8 mouse cellular contexts compared by ENCODE assay signal in the genomic region with DNA sequence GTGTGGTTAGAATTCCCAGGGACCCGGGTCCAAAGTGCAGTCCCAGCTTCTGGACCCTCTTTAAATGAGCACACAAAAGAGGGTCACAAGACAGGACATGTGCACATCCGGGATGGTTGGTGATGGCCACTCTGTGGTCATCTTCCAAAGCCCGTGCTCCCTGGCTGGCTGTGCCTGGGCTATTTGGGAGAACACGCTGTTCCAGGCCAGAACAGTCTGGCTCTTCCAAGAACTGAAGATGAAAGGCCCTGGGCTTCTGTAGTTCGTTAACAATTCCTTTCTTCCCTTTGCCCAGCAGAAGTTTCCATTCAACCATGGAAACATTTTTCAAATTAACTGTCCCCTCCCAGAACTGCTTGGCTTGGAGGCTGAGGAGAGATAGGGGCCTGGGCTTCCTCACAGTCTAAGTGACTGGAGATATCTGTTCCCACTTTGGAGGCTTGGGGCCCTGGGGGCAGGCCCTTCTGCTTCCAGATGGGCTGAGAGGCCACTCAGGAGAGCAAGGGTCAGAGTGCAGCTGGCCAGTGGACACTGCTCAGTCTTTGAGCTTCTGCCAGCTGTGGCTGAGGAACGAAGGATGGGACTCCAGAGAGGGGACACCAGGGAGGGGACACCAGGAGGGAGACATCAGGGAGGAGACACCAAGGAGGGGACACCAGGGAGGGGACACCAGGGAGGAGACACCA. TPM values are rescaled to one million over a fixed set of nuclear protein-coding genes. Genes with fewer than 3 reads are reported as not detected.
DNase-seq lines count a peak whose midpoint lies in the region; ATAC-seq and TF ChIP-seq lines count a peak whose summit lies in the region.

No protein-coding gene starts in this region.

- H3K4me3 ChIP-seq in hindbrain, embryonic 10.5 days = no peak overlapping the region
- no peak overlapping the region for H3K4me3 ChIP-seq in hindbrain, embryonic 12.5 days
- H3K4me3 ChIP-seq in brown adipose tissue, adult 24 weeks (ENCODE audit: insufficient read depth, low read depth, low read length) = no peak overlapping the region
- no peak overlapping the region for H3K4me3 ChIP-seq in kidney, postnatal 0 days (replicated peaks; ENCODE audit: low read depth, low read length)

- no peaks in the 10 kb centered on the region for H3K9me3 ChIP-seq in hindbrain, embryonic 10.5 days
- no peaks in the 10 kb centered on the region for H3K9me3 ChIP-seq in hindbrain, embryonic 12.5 days (replicated peaks)
- no peaks in the 10 kb centered on the region for H3K9me3 ChIP-seq in kidney, postnatal 0 days (replicated peaks; ENCODE audit: low read length)

- no peaks in the 10 kb centered on the region for H3K27me3 ChIP-seq in hindbrain, embryonic 10.5 days (ENCODE audit: insufficient read depth, poor library complexity, severe bottlenecking)
- H3K27me3 ChIP-seq in hindbrain, embryonic 12.5 days = 0 out of 2 replicates have a peak, but pooled peaks cover 3% of the 10 kb centered on the region
- H3K27me3 ChIP-seq in kidney, postnatal 0 days (ENCODE audit: insufficient read depth, low read length) = no peaks in the 10 kb centered on the region

- no peak for ATAC-seq in hindbrain, embryonic 12.5 days (ENCODE audit: low FRiP score)
- peak; percentile 67; the same call in 1 of the 2 replicates for ATAC-seq in kidney, postnatal 0 days (replicated peaks; ENCODE audit: low FRiP score, low read depth)
- ATAC-seq in monocyte, adult 5-6 weeks (replicated peaks; ENCODE audit: insufficient number of reproducible peaks, low FRiP score, low TSS enrichment, poor library complexity, severe bottlenecking) = no peak

- H3K4me1 ChIP-seq in hindbrain, embryonic 10.5 days (replicated peaks) = peaks cover 45% of the 10 kb centered on the region
- H3K4me1 ChIP-seq in hindbrain, embryonic 12.5 days = peaks cover 15% of the 10 kb centered on the region
- peaks cover 18% of the 10 kb centered on the region for H3K4me1 ChIP-seq in brown adipose tissue, adult 24 weeks (ENCODE audit: control insufficient read depth, insufficient read depth, insufficient read length, low read length)
- H3K4me1 ChIP-seq in kidney, postnatal 0 days (replicated peaks; ENCODE audit: insufficient read depth, low read length) = 0 out of 2 replicates have a peak, but pooled peaks cover 2% of the 10 kb centered on the region

- H3K27ac ChIP-seq in hindbrain, embryonic 10.5 days = peak overlapping the region; percentile 30
- H3K27ac ChIP-seq in hindbrain, embryonic 12.5 days = no peak overlapping the region
- H3K27ac ChIP-seq in brown adipose tissue, adult 24 weeks (replicated peaks; ENCODE audit: low read depth, low read length) = 0 out of 2 replicates have a peak overlapping the region, but pooled peaks have one; percentile 46
- H3K27ac ChIP-seq in kidney, postnatal 0 days = peak overlapping the region; percentile 81

- H3K4me2 ChIP-seq in hindbrain, embryonic 12.5 days (replicated peaks) = no peak overlapping the region
- no peak overlapping the region for H3K4me2 ChIP-seq in kidney, postnatal 0 days (ENCODE audit: low read length)

- no peaks in the 10 kb centered on the region for H3K36me3 ChIP-seq in hindbrain, embryonic 10.5 days
- no peaks in the 10 kb centered on the region for H3K36me3 ChIP-seq in hindbrain, embryonic 12.5 days
- H3K36me3 ChIP-seq in kidney, postnatal 0 days (ENCODE audit: insufficient read depth, low read length) = no peaks in the 10 kb centered on the region

- no peak for DNase-seq in hindbrain, embryonic 10.5 days (ENCODE audit: low spot score)
- peak; percentile 80 to 87 for DNase-seq in heart, adult 9 months (ENCODE audit: low spot score in 2 of 2)
- DNase-seq in kidney, postnatal 0 days (ENCODE audit: low spot score) = peak; percentile 59
- peak; percentile 61 for DNase-seq in lung, postnatal 14 days
- no peak for DNase-seq in natural killer cell, adult 2 months (ENCODE audit: low spot score in 2 of 2)

- no peak for TF ChIP-seq CTCF in kidney, postnatal 0 days (IDR thresholded peaks at IDR 0.05; ENCODE audit: low read depth)

- H3K9ac ChIP-seq in hindbrain, embryonic 12.5 days = no peak overlapping the region
- H3K9ac ChIP-seq in kidney, postnatal 0 days (ENCODE audit: low read depth, low read length) = no peak overlapping the region

- WGBS in hindbrain, embryonic 10.5 days = 53% methylated on average over 6 of the region's 6 CpGs
- 59% methylated on average over 6 of the region's 6 CpGs for WGBS in hindbrain, embryonic 12.5 days
- 33% methylated on average over 6 of the region's 6 CpGs for WGBS in kidney, postnatal 0 days

RNA-seq across cellular contexts. Expression of a gene that starts 29.8 kb away (rescaled TPM):
- 17.9 and 20.4 TPM in 2 replicates for polyA plus RNA-seq in hindbrain, embryonic 10.5 days (2016; fragmentation: Nextera tagmentation; extraction: Ambion mirVana)
- 17.9 and 19.4 TPM in 2 replicates for polyA plus RNA-seq in hindbrain, embryonic 12.5 days (2016; fragmentation: Nextera tagmentation; extraction: Ambion mirVana)
- 2.8 and 4.4 TPM in 2 replicates for polyA plus RNA-seq in brown adipose tissue, adult 24 weeks (2012; ENCODE audit: insufficient read depth, insufficient read length, missing spikeins)
- polyA plus RNA-seq in kidney, postnatal 0 days (2015; fragmentation: Nextera tagmentation; extraction: Ambion mirVana) = 35.0 and 35.6 TPM in 2 replicates
- 2.6 to 9.9 TPM (median 3.7 TPM) in 3 replicates for total RNA-seq in monocyte, adult 5-6 weeks (2017)

Comparison
In these comparisons a context has a peak if more than half of its experiments do, and no peak if none do; other contexts are left out.
1. DNase-seq: peak in heart, adult 9 months (2 of 2), kidney, postnatal 0 days (single experiment) and lung, postnatal 14 days (single experiment); none in hindbrain, embryonic 10.5 days (single experiment) and natural killer cell, adult 2 months (0 of 2).